Mouse (Mus musculus) cerebellum, adult 8-10 months (tissue): ENCODE measurements around the gene Ppfia2.

Source experiments
- DNase-seq: peaks from one replicate; pipeline ENCODE4 v3.0.0; 2022

The Ppfia2 gene

GRCm38 (mm10) chr10:106924334-106924733, 454.2 kb downstream of the Ppfia2 start:
- DNase-seq, result no peak

- no peak for DNase-seq
Observed at GRCm38 (mm10) chr10:106924798-106925197, 454.7 kb downstream of the Ppfia2 start.

- DNase-seq, result no peak
Observed at GRCm38 (mm10) chr10:106928576-106929332, 458.6 kb downstream of the Ppfia2 start.

GRCm38 (mm10) chr10:106932571-106933073, 462.5 kb downstream of the Ppfia2 start:
- DNase-seq, result peak; percentile 15

- no peak for DNase-seq
Observed at GRCm38 (mm10) chr10:106936996-106937395, 466.9 kb downstream of the Ppfia2 start.

GRCm38 (mm10) chr10:106938851-106939250, 468.7 kb downstream of the Ppfia2 start:
- no peak for DNase-seq

- DNase-seq, result no peak
Observed at GRCm38 (mm10) chr10:106939441-106939840, 469.3 kb downstream of the Ppfia2 start.

GRCm38 (mm10) chr10:106941380-106941779, 471.2 kb downstream of the Ppfia2 start:
- DNase-seq, result no peak

GRCm38 (mm10) chr10:106959026-106959425, 488.9 kb downstream of the Ppfia2 start:
- DNase-seq, result no peak

GRCm38 (mm10) chr10:106975193-106976141, 505.3 kb downstream of the Ppfia2 start:
- DNase-seq, result no peak
